Mouse (Mus musculus): Measurements from ENCODE around the gene Glis3. TPM values are rescaled to one million over a fixed set of nuclear protein-coding genes. Genes with fewer than 3 reads are reported as not detected.

Gene Glis3
- polyA plus RNA-seq, 2 experiments: 2.9 to 3.1 TPM

- no peak overlapping the region for H3K27ac ChIP-seq (replicated peaks; ENCODE audit: low read depth, low read length)
- 85% methylated on average over 6 of the region's 6 CpGs for WGBS
- H3K36me3 ChIP-seq (ENCODE audit: control insufficient read depth, insufficient read depth, low read length): no peaks in the 10 kb centered on the region
- TF ChIP-seq POLR2A (IDR thresholded peaks at IDR 0.05; ENCODE audit: borderline replicate concordance, extremely low read depth, insufficient read depth, insufficient read length): no peak
- H3K4me3 ChIP-seq (replicated peaks; ENCODE audit: low read length): no peak overlapping the region
- DNase-seq (ENCODE audit: low spot score) (no peak), ATAC-seq (ENCODE audit: low FRiP score, low read depth) (no peak)
- H3K9me3 ChIP-seq (ENCODE audit: control insufficient read depth, low read length): no peaks in the 10 kb centered on the region
- H3K4me1 ChIP-seq (ENCODE audit: control insufficient read depth, insufficient read depth, low read length): no peaks in the 10 kb centered on the region
- no peak overlapping the region for H3K4me2 ChIP-seq (replicated peaks; ENCODE audit: low read depth, low read length, severe bottlenecking)
- H3K27me3 ChIP-seq (ENCODE audit: control insufficient read depth, insufficient read depth, low read length): no peaks in the 10 kb centered on the region
- no peak overlapping the region for H3K9ac ChIP-seq (ENCODE audit: low read depth, low read length, severe bottlenecking)
These were observed 103.3 kb downstream of the Glis3 start for GRCm38 (mm10) chr19:28576619-28577018.

- H3K27ac ChIP-seq (replicated peaks; ENCODE audit: low read depth, low read length): no peak overlapping the region
- no peaks in the 10 kb centered on the region for H3K4me1 ChIP-seq (ENCODE audit: control insufficient read depth, insufficient read depth, low read length)
- no peak overlapping the region for H3K9ac ChIP-seq (ENCODE audit: low read depth, low read length, severe bottlenecking)
- WGBS: 97% methylated on average over 3 of the region's 3 CpGs
- no peaks in the 10 kb centered on the region for H3K27me3 ChIP-seq (ENCODE audit: control insufficient read depth, insufficient read depth, low read length)
- ATAC-seq (ENCODE audit: low FRiP score, low read depth) (no peak), DNase-seq (ENCODE audit: low spot score) (no peak)
- no peak for TF ChIP-seq POLR2A (IDR thresholded peaks at IDR 0.05; ENCODE audit: borderline replicate concordance, extremely low read depth, insufficient read depth, insufficient read length)
- H3K4me3 ChIP-seq (replicated peaks; ENCODE audit: low read length): no peak overlapping the region
- no peak overlapping the region for H3K4me2 ChIP-seq (replicated peaks; ENCODE audit: low read depth, low read length, severe bottlenecking)
- no peaks in the 10 kb centered on the region for H3K9me3 ChIP-seq (ENCODE audit: control insufficient read depth, low read length)
- no peaks in the 10 kb centered on the region for H3K36me3 ChIP-seq (ENCODE audit: control insufficient read depth, insufficient read depth, low read length)
These were observed 106.2 kb downstream of the Glis3 start for GRCm38 (mm10) chr19:28573641-28574040.

GRCm38 (mm10) chr19:28569856-28570255 lies 110.0 kb downstream of the Glis3 start:
- H3K9me3 ChIP-seq (ENCODE audit: control insufficient read depth, low read length): no peaks in the 10 kb centered on the region
- no peak overlapping the region for H3K9ac ChIP-seq (ENCODE audit: low read depth, low read length, severe bottlenecking)
- 77% methylated on average over 3 of the region's 3 CpGs for WGBS
- no peaks in the 10 kb centered on the region for H3K27me3 ChIP-seq (ENCODE audit: control insufficient read depth, insufficient read depth, low read length)
- no peaks in the 10 kb centered on the region for H3K36me3 ChIP-seq (ENCODE audit: control insufficient read depth, insufficient read depth, low read length)
- no peak overlapping the region for H3K4me3 ChIP-seq (replicated peaks; ENCODE audit: low read length)
- H3K4me1 ChIP-seq (ENCODE audit: control insufficient read depth, insufficient read depth, low read length): peaks cover 8% of the 10 kb centered on the region; the same call in 1 of the 2 replicates
- ATAC-seq (ENCODE audit: low FRiP score, low read depth) (no peak), DNase-seq (ENCODE audit: low spot score) (no peak)
- TF ChIP-seq POLR2A (IDR thresholded peaks at IDR 0.05; ENCODE audit: borderline replicate concordance, extremely low read depth, insufficient read depth, insufficient read length): no peak
- H3K27ac ChIP-seq (replicated peaks; ENCODE audit: low read depth, low read length): no peak overlapping the region
- no peak overlapping the region for H3K4me2 ChIP-seq (replicated peaks; ENCODE audit: low read depth, low read length, severe bottlenecking)

- whole genome bisulfite sequencing: 79% methylated on average over 1 of the region's 1 CpGs
These were observed 112.8 kb downstream of the Glis3 start for GRCm38 (mm10) chr19:28567100-28567499.

GRCm38 (mm10) chr19:28566554-28566953 lies 113.3 kb downstream of the Glis3 start:
- DNase-seq (ENCODE audit: low spot score) (no peak), ATAC-seq (ENCODE audit: low FRiP score, low read depth) (no peak)
- no peak overlapping the region for H3K27ac ChIP-seq (replicated peaks; ENCODE audit: low read depth, low read length)
- no peak overlapping the region for H3K4me3 ChIP-seq (replicated peaks; ENCODE audit: low read length)
- 29% methylated on average over 2 of the region's 2 CpGs for WGBS
- no peaks in the 10 kb centered on the region for H3K36me3 ChIP-seq (ENCODE audit: control insufficient read depth, insufficient read depth, low read length)
- H3K27me3 ChIP-seq (ENCODE audit: control insufficient read depth, insufficient read depth, low read length): no peaks in the 10 kb centered on the region
- H3K9ac ChIP-seq (ENCODE audit: low read depth, low read length, severe bottlenecking): no peak overlapping the region
- TF ChIP-seq POLR2A (IDR thresholded peaks at IDR 0.05; ENCODE audit: borderline replicate concordance, extremely low read depth, insufficient read depth, insufficient read length): no peak
- H3K9me3 ChIP-seq (ENCODE audit: control insufficient read depth, low read length): no peaks in the 10 kb centered on the region
- peaks cover 9% of the 10 kb centered on the region; the same call in 1 of the 2 replicates for H3K4me1 ChIP-seq (ENCODE audit: control insufficient read depth, insufficient read depth, low read length)
- H3K4me2 ChIP-seq (replicated peaks; ENCODE audit: low read depth, low read length, severe bottlenecking): no peak overlapping the region

More at GRCm38 (mm10) chr19:28567100-28567499, 112.8 kb downstream of the Glis3 start:
- ATAC-seq (ENCODE audit: low FRiP score, low read depth): no peak
- DNase-seq (ENCODE audit: low spot score): no peak
- H3K4me1 ChIP-seq (ENCODE audit: control insufficient read depth, insufficient read depth, low read length): peaks cover 8% of the 10 kb centered on the region; the same call in 1 of the 2 replicates
- no peaks in the 10 kb centered on the region for H3K9me3 ChIP-seq (ENCODE audit: control insufficient read depth, low read length)
- no peak overlapping the region for H3K9ac ChIP-seq (ENCODE audit: low read depth, low read length, severe bottlenecking)
- H3K36me3 ChIP-seq (ENCODE audit: control insufficient read depth, insufficient read depth, low read length): no peaks in the 10 kb centered on the region
- H3K4me3 ChIP-seq (replicated peaks; ENCODE audit: low read length): no peak overlapping the region
- no peaks in the 10 kb centered on the region for H3K27me3 ChIP-seq (ENCODE audit: control insufficient read depth, insufficient read depth, low read length)
- H3K27ac ChIP-seq (replicated peaks; ENCODE audit: low read depth, low read length): no peak overlapping the region
- no peak overlapping the region for H3K4me2 ChIP-seq (replicated peaks; ENCODE audit: low read depth, low read length, severe bottlenecking)
- TF ChIP-seq POLR2A (IDR thresholded peaks at IDR 0.05; ENCODE audit: borderline replicate concordance, extremely low read depth, insufficient read depth, insufficient read length): no peak

- no peak for TF ChIP-seq POLR2A (IDR thresholded peaks at IDR 0.05; ENCODE audit: borderline replicate concordance, extremely low read depth, insufficient read depth, insufficient read length)
- H3K4me1 ChIP-seq (ENCODE audit: control insufficient read depth, insufficient read depth, low read length): peaks cover 29% of the 10 kb centered on the region
- no peaks in the 10 kb centered on the region for H3K27me3 ChIP-seq (ENCODE audit: control insufficient read depth, insufficient read depth, low read length)
- no peaks in the 10 kb centered on the region for H3K9me3 ChIP-seq (ENCODE audit: control insufficient read depth, low read length)
- no peak overlapping the region for H3K4me3 ChIP-seq (replicated peaks; ENCODE audit: low read length)
- H3K27ac ChIP-seq (replicated peaks; ENCODE audit: low read depth, low read length): no peak overlapping the region
- ATAC-seq (ENCODE audit: low FRiP score, low read depth): no peak
- H3K36me3 ChIP-seq (ENCODE audit: control insufficient read depth, insufficient read depth, low read length): no peaks in the 10 kb centered on the region
- H3K9ac ChIP-seq (ENCODE audit: low read depth, low read length, severe bottlenecking): no peak overlapping the region
- DNase-seq (ENCODE audit: low spot score): no peak
- H3K4me2 ChIP-seq (replicated peaks; ENCODE audit: low read depth, low read length, severe bottlenecking): no peak overlapping the region
These were observed 118.2 kb downstream of the Glis3 start for GRCm38 (mm10) chr19:28561697-28562002.
